Comparison of ENCODE assay signal across 20 mouse cellular contexts in genomic region chrX:103862877-103863276, GRCm38 (mm10). TPM values are rescaled to one million over a fixed set of nuclear protein-coding genes. Genes with fewer than 3 reads are reported as not detected.
DNase-seq lines count a peak whose midpoint lies in the region; ATAC-seq and TF ChIP-seq lines count a peak whose summit lies in the region.
"Had no signal": no experiment of that assay in that cellular context is flagged by ENCODE, and none has a peak within 500 bp of the region (broad histone marks: within the 10 kb centered on the region; RNA-seq: fewer than 3 reads in every experiment).

No protein-coding gene starts in this region.

- H3K9me3 ChIP-seq in forebrain, embryonic 13.5 days (replicated peaks) = no peaks in the 10 kb centered on the region
- no peaks in the 10 kb centered on the region for H3K9me3 ChIP-seq in forebrain, embryonic 11.5 days (ENCODE audit: control insufficient read depth, low read length)
- H3K9me3 ChIP-seq in forebrain, embryonic 16.5 days (ENCODE audit: control insufficient read depth, low read length) = no peaks in the 10 kb centered on the region
- H3K9me3 ChIP-seq in forebrain, embryonic 15.5 days = no peaks in the 10 kb centered on the region
- H3K9me3 ChIP-seq: embryonic facial prominence, embryonic 12.5 days; embryonic facial prominence, embryonic 15.5 days; forebrain, embryonic 12.5 days had no signal

- no peak overlapping the region for H3K4me3 ChIP-seq in forebrain, embryonic 13.5 days
- no peak overlapping the region for H3K4me3 ChIP-seq in forebrain, embryonic 11.5 days (ENCODE audit: low read depth, low read length)
- no peak overlapping the region for H3K4me3 ChIP-seq in forebrain, embryonic 16.5 days (replicated peaks; ENCODE audit: low read length)
- no peak overlapping the region for H3K4me3 ChIP-seq in forebrain, embryonic 15.5 days
- H3K4me3 ChIP-seq: embryonic facial prominence, embryonic 12.5 days; embryonic facial prominence, embryonic 15.5 days; erythroblast, embryonic 14.5 days; forebrain, embryonic 12.5 days had no signal

- 78% methylated on average over 3 of the region's 3 CpGs for WGBS in forebrain, embryonic 13.5 days
- 91% methylated on average over 3 of the region's 3 CpGs for WGBS in forebrain, embryonic 11.5 days
- WGBS in forebrain, embryonic 16.5 days = 55% methylated on average over 3 of the region's 3 CpGs
- 63% methylated on average over 3 of the region's 3 CpGs for WGBS in forebrain, embryonic 15.5 days

- no peak for DNase-seq in forebrain, embryonic 11.5 days (ENCODE audit: low spot score)
- DNase-seq in brain, embryonic 14.5 days (ENCODE audit: low read depth) = peak; percentile 58
- no peak for DNase-seq in adipocyte (ENCODE audit: low spot score)
- DNase-seq: adrenal gland, adult 8-10 months; adrenal gland, postnatal 14 days; adrenal gland, postnatal 36 days; cerebellum, adult 11 months; cerebellum, adult 18-20 months; cerebellum, adult 8-10 months; cerebellum, adult 9-11 months; cerebellum, postnatal 14 days; cerebellum, postnatal 36 days; embryo, embryonic 11 days had no signal

- no peak overlapping the region for H3K9ac ChIP-seq in forebrain, embryonic 13.5 days
- H3K9ac ChIP-seq in forebrain, embryonic 11.5 days (ENCODE audit: low read length) = no peak overlapping the region
- no peak overlapping the region for H3K9ac ChIP-seq in forebrain, embryonic 16.5 days (replicated peaks; ENCODE audit: low read depth, low read length)
- no peak overlapping the region for H3K9ac ChIP-seq in forebrain, embryonic 15.5 days (replicated peaks)
- H3K9ac ChIP-seq: embryonic facial prominence, embryonic 12.5 days; embryonic facial prominence, embryonic 15.5 days; forebrain, embryonic 12.5 days had no signal

- no peaks in the 10 kb centered on the region for H3K4me1 ChIP-seq in forebrain, embryonic 13.5 days
- no peaks in the 10 kb centered on the region for H3K4me1 ChIP-seq in forebrain, embryonic 11.5 days (replicated peaks; ENCODE audit: control insufficient read depth, insufficient read depth, low read length)
- H3K4me1 ChIP-seq in forebrain, embryonic 16.5 days (replicated peaks; ENCODE audit: control insufficient read depth, insufficient read depth, low read length) = no peaks in the 10 kb centered on the region
- H3K4me1 ChIP-seq in forebrain, embryonic 15.5 days = no peaks in the 10 kb centered on the region
- H3K4me1 ChIP-seq: embryonic facial prominence, embryonic 12.5 days; embryonic facial prominence, embryonic 15.5 days; forebrain, embryonic 12.5 days had no signal

- H3K27ac ChIP-seq in forebrain, embryonic 13.5 days = no peak overlapping the region
- no peak overlapping the region for H3K27ac ChIP-seq in forebrain, embryonic 11.5 days (ENCODE audit: low read depth, low read length)
- no peak overlapping the region for H3K27ac ChIP-seq in forebrain, embryonic 16.5 days (ENCODE audit: low read length)
- H3K27ac ChIP-seq in forebrain, embryonic 15.5 days (replicated peaks) = no peak overlapping the region
- H3K27ac ChIP-seq: embryonic facial prominence, embryonic 12.5 days; embryonic facial prominence, embryonic 15.5 days; forebrain, embryonic 12.5 days had no signal

- no peaks in the 10 kb centered on the region for H3K36me3 ChIP-seq in forebrain, embryonic 13.5 days (ENCODE audit: poor library complexity, severe bottlenecking)
- H3K36me3 ChIP-seq in forebrain, embryonic 11.5 days (ENCODE audit: control insufficient read depth, insufficient read depth, low read length) = no peaks in the 10 kb centered on the region
- no peaks in the 10 kb centered on the region for H3K36me3 ChIP-seq in forebrain, embryonic 16.5 days (ENCODE audit: control insufficient read depth, insufficient read depth)
- H3K36me3 ChIP-seq in forebrain, embryonic 15.5 days = no peaks in the 10 kb centered on the region
- H3K36me3 ChIP-seq: embryonic facial prominence, embryonic 12.5 days; embryonic facial prominence, embryonic 15.5 days; forebrain, embryonic 12.5 days had no signal

- H3K27me3 ChIP-seq in forebrain, embryonic 13.5 days = peaks cover 27% of the 10 kb centered on the region; the same call in 1 of the 2 replicates
- peaks cover 15% of the 10 kb centered on the region for H3K27me3 ChIP-seq in forebrain, embryonic 11.5 days (ENCODE audit: control insufficient read depth, insufficient read depth, low read length)
- peaks cover 3% of the 10 kb centered on the region; the same call in 1 of the 2 replicates for H3K27me3 ChIP-seq in forebrain, embryonic 16.5 days (replicated peaks; ENCODE audit: control insufficient read depth, insufficient read depth, low read length)
- H3K27me3 ChIP-seq in forebrain, embryonic 15.5 days = peaks cover 17% of the 10 kb centered on the region

- H3K4me2 ChIP-seq in forebrain, embryonic 13.5 days = no peak overlapping the region
- no peak overlapping the region for H3K4me2 ChIP-seq in forebrain, embryonic 11.5 days (ENCODE audit: low read depth, low read length, severe bottlenecking)
- H3K4me2 ChIP-seq in forebrain, embryonic 16.5 days (ENCODE audit: low read length) = no peak overlapping the region
- H3K4me2 ChIP-seq in forebrain, embryonic 15.5 days (replicated peaks) = no peak overlapping the region
- H3K4me2 ChIP-seq: embryonic facial prominence, embryonic 12.5 days; embryonic facial prominence, embryonic 15.5 days; forebrain, embryonic 12.5 days had no signal

- no peak for TF ChIP-seq POLR2A in brain, embryonic 14.5 days (IDR thresholded peaks at IDR 0.05; ENCODE audit: borderline replicate concordance, extremely low read depth, insufficient read depth, insufficient read length, poor library complexity, severe bottlenecking)

- TF ChIP-seq CTCF in brain, embryonic 14.5 days (IDR thresholded peaks at IDR 0.05; ENCODE audit: borderline replicate concordance, extremely low read depth, insufficient read depth, insufficient read length) = no peak

- peak; percentile 43; the same call in 1 of the 2 replicates for ATAC-seq in forebrain, embryonic 13.5 days
- no peak for ATAC-seq in forebrain, embryonic 11.5 days (replicated peaks; ENCODE audit: low FRiP score)
- peak; percentile 80 for ATAC-seq in forebrain, embryonic 16.5 days
- ATAC-seq in forebrain, embryonic 15.5 days (replicated peaks) = no peak

RNA-seq across cellular contexts. Expression of gene Slc16a2, which starts 41.1 kb away (rescaled TPM):
- 14.4 and 16.8 TPM in 2 replicates for polyA plus RNA-seq in forebrain, embryonic 13.5 days (2015; fragmentation: Nextera tagmentation; extraction: Ambion mirVana)
- polyA plus RNA-seq in forebrain, embryonic 11.5 days (2014; fragmentation: Nextera tagmentation; extraction: Ambion mirVana) = 19.1 and 20.1 TPM in 2 replicates
- 30.0 and 32.7 TPM in 2 replicates for polyA plus RNA-seq in forebrain, embryonic 16.5 days (2015; fragmentation: Nextera tagmentation; extraction: Ambion mirVana)
- 28.9 and 29.8 TPM in 2 replicates for polyA plus RNA-seq in forebrain, embryonic 15.5 days (2015; fragmentation: Nextera tagmentation; extraction: Ambion mirVana)
- polyA plus RNA-seq in brain, embryonic 14.5 days (2012; rRNA removed) = 36.2 and 37.9 TPM in 2 replicates

Comparison
In these comparisons a context has a peak if more than half of its experiments do, and no peak if none do; other contexts are left out.
1. ATAC-seq: peak in forebrain, embryonic 13.5 days (single experiment) and forebrain, embryonic 16.5 days (single experiment); none in forebrain, embryonic 11.5 days (single experiment) and forebrain, embryonic 15.5 days (single experiment).